Mouse (Mus musculus) gastrocnemius, postnatal 14 days (tissue): Measurements from ENCODE around the gene Gm43951. TPM values are rescaled to one million over a fixed set of nuclear protein-coding genes. Genes with fewer than 3 reads are reported as not detected.

Experiments
- DNase-seq: peaks from one replicate; pipeline ENCODE4 v3.0.0; 2021; ENCODE audit warnings: mixed read lengths
- intact Hi-C: fragments of 180-260 bp; cut with DNase I; formaldehyde crosslinking; loops from one replicate; pipeline ENCODE4 v1.15.1; 2025; ENCODE audit warnings: low total_unique reads
- long read RNA-seq, 2 experiments: library from polyadenylated mRNA; stranded (forward); transcript quantifications; one replicate each; pipeline ENCODE4 v2.0.0; 2021
- total RNA-seq, 2 experiments: library from RNA; stranded (reverse); gene quantifications; 2 replicates each; pipeline ENCODE4 v1.2.3; 2021

The Gm43951 gene
- total RNA-seq: under 1 TPM; 0.08 to 0.13 TPM
- long read RNA-seq, experiment 1: 0 reads
- long read RNA-seq, experiment 2: 0 reads

GRCm38 (mm10) chr11:72206341-72207203 is at the start of gene Gm43951:
Gene Gm43951, minus strand, starts transcription at chr11:72206840.
- no peak for DNase-seq
- intact Hi-C loops: no loop called here

- DNase-seq: no peak
- intact Hi-C loops: no loop called here
Observed at GRCm38 (mm10) chr11:72256441-72256840, 49.8 kb upstream of the Gm43951 start.

GRCm38 (mm10) chr11:72255629-72256028 is 49.0 kb upstream of the Gm43951 start:
- intact Hi-C loops: no loop called here
- no peak for DNase-seq

- no peak for DNase-seq
- intact Hi-C loops: no loop called here
Observed at GRCm38 (mm10) chr11:72245196-72245753, 38.6 kb upstream of the Gm43951 start.

GRCm38 (mm10) chr11:72240062-72240860 is 33.6 kb upstream of the Gm43951 start:
- intact Hi-C loops: no loop called here
- no peak for DNase-seq

- intact Hi-C loops: no loop called here
- peak; percentile 78 for DNase-seq
Observed at GRCm38 (mm10) chr11:72234013-72234412, 27.4 kb upstream of the Gm43951 start.

- no peak for DNase-seq
- intact Hi-C loops: no loop called here
Observed at GRCm38 (mm10) chr11:72232991-72233390, 26.4 kb upstream of the Gm43951 start.

- DNase-seq: no peak
- intact Hi-C loops: no loop called here
Observed at GRCm38 (mm10) chr11:72232068-72232467, 25.4 kb upstream of the Gm43951 start.

- DNase-seq: no peak
Observed at GRCm38 (mm10) chr11:72228513-72228912, 21.9 kb upstream of the Gm43951 start.

GRCm38 (mm10) chr11:72226901-72227300 is 20.3 kb upstream of the Gm43951 start:
- DNase-seq: no peak
- intact Hi-C loops: loop anchor here (5.0 to 10.0 kb wide), 3 partner anchors 115 to 328 kb away; partner anchors contain the start of gene Spns3

More at GRCm38 (mm10) chr11:72228513-72228912, 21.9 kb upstream of the Gm43951 start:
- intact Hi-C loops: loop anchor here (2.0 to 10.0 kb wide), 4 partner anchors 36 to 326 kb away; partner anchors contain the start of gene Spns3

GRCm38 (mm10) chr11:72226020-72226791 is 19.6 kb upstream of the Gm43951 start:
- DNase-seq: no peak
- intact Hi-C loops: loop anchor here (5.0 to 10.0 kb wide), 3 partner anchors 116 to 329 kb away; partner anchors contain the start of gene Spns3

GRCm38 (mm10) chr11:72224865-72225264 is 18.2 kb upstream of the Gm43951 start:
- DNase-seq: peak; percentile 71

GRCm38 (mm10) chr11:72223414-72223813 is 16.8 kb upstream of the Gm43951 start:
- intact Hi-C loops: loop anchor here (10.0 kb wide), 1 partner anchor 331 kb away; the partner anchor contains the start of gene Spns3
- DNase-seq: no peak

More at GRCm38 (mm10) chr11:72224865-72225264, 18.2 kb upstream of the Gm43951 start:
- intact Hi-C loops: loop anchor here (5.0 to 10.0 kb wide), 3 partner anchors 117 to 330 kb away; partner anchors contain the start of gene Spns3

- peak; percentile 74 for DNase-seq
- intact Hi-C loops: loop anchor here (10.0 kb wide), 1 partner anchor 334 kb away; the partner anchor contains the start of gene Spns3
Observed at GRCm38 (mm10) chr11:72221278-72221677, 14.6 kb upstream of the Gm43951 start.

GRCm38 (mm10) chr11:72217116-72217515 is 10.5 kb upstream of the Gm43951 start:
- no peak for DNase-seq
- intact Hi-C loops: loop anchor here (10.0 kb wide), 1 partner anchor 1232 kb away; the partner anchor contains the start of gene C1qbp

- peak; percentile 77 for DNase-seq
- intact Hi-C loops: loop anchor here (10.0 kb wide), 1 partner anchor 1231 kb away; the partner anchor contains the start of gene C1qbp
Observed at GRCm38 (mm10) chr11:72215410-72215797, 8.8 kb upstream of the Gm43951 start, which contains the start of gene Med31. Gene Med31, minus strand, starts transcription at chr11:72215592.

- DNase-seq: peak; percentile 95
- intact Hi-C loops: loop anchor here (10.0 kb wide), 1 partner anchor 1230 kb away; the partner anchor contains the start of gene C1qbp
Observed at GRCm38 (mm10) chr11:72214591-72215409, 8.2 kb upstream of the Gm43951 start.
